Mouse (Mus musculus) liver, postnatal 0 days (tissue): ENCODE measurements around the gene Nfatc4.

Experiments used
- CTCF ChIP-seq: sonication (generic); IDR thresholded peaks from 2 replicates; pipeline ENCODE4 v1.5.1; 2016; ENCODE audit warnings: antibody characterized with exemption, low read depth
- EP300 ChIP-seq: IDR thresholded peaks from 2 replicates; pipeline ENCODE4 v1.6.1; 2016; ENCODE audit warnings: antibody characterized with exemption, low read depth, mild to moderate bottlenecking

- TF ChIP-seq CTCF (peak; percentile 99), EP300 (no peak)
These were observed 41.6 kb upstream of the Nfatc4 start for GRCm38 (mm10) chr14:55781310-55781709.
